Mouse (Mus musculus) ES-E14 (cell line): Measurements from ENCODE around the gene Ffar1. TPM values are rescaled to one million over a fixed set of nuclear protein-coding genes. Genes with fewer than 3 reads are reported as not detected.

ENCODE experiments used
- DNase-seq: peaks from one replicate; pipeline ENCODE4 v3.0.0-alpha.2; 2013; ENCODE audit warnings: low read depth, low spot score
- H3K27ac ChIP-seq: 2 replicates; pipeline ENCODE4 v1.5.1; 2012; ENCODE audit warnings: low read depth, mild to moderate bottlenecking, low read length, moderate library complexity, mixed read lengths; ENCODE audit not compliant: poor library complexity, insufficient read depth, severe bottlenecking
- H3K36me3 ChIP-seq: 2 replicates; pipeline ENCODE4 v1.6.1; 2012; ENCODE audit warnings: mild to moderate bottlenecking, low read length, moderate library complexity, mixed read lengths; ENCODE audit not compliant: control insufficient read depth, poor library complexity, insufficient read depth, severe bottlenecking
- H3K4me1 ChIP-seq, 2 experiments: fragments of 150-350 bp in 1 of 2; sonication (generic) in 1 of 2; 2 replicates each; pipeline ENCODE4 v1.6.1; 2012; ENCODE audit warnings: low read length in 2 of 2, mild to moderate bottlenecking in 1 of 2, mixed read lengths in 1 of 2; ENCODE audit not compliant: control insufficient read depth in 2 of 2, insufficient read depth in 2 of 2, poor library complexity in 1 of 2
- H3K4me3 ChIP-seq, 2 experiments: fragments of 150-350 bp in 1 of 2; sonication (generic) in 1 of 2; 2 replicates each; pipeline ENCODE4 v1.5.1; 2012; ENCODE audit warnings: low read length in 2 of 2, low read depth in 1 of 2, mild to moderate bottlenecking in 1 of 2, mixed read lengths in 1 of 2; ENCODE audit not compliant: insufficient read depth in 1 of 2, poor library complexity in 1 of 2, severe bottlenecking in 1 of 2
- H3K9ac ChIP-seq: 2 replicates; pipeline ENCODE4 v1.6.1; 2012; ENCODE audit warnings: low read depth, mild to moderate bottlenecking, low read length, mixed read lengths; ENCODE audit not compliant: poor library complexity, insufficient read depth, severe bottlenecking
- H3K9me3 ChIP-seq: fragments of 150-350 bp; sonication (generic); 2 replicates; pipeline ENCODE4 v1.6.1; 2012; ENCODE audit warnings: low read depth, mild to moderate bottlenecking, low read length; ENCODE audit not compliant: control insufficient read depth, insufficient read depth
- CHD2 ChIP-seq: IDR thresholded peaks from 2 replicates; pipeline ENCODE4 v1.6.1; 2014; ENCODE audit warnings: mild to moderate bottlenecking, low read depth, low read length, inconsistent platforms
- HCFC1 ChIP-seq: IDR thresholded peaks from 2 replicates; pipeline ENCODE4 v1.6.1; 2012; ENCODE audit warnings: low read length, inconsistent platforms, borderline replicate concordance; ENCODE audit not compliant: insufficient read depth
- MAFK ChIP-seq: IDR thresholded peaks from 2 replicates; pipeline ENCODE4 v1.6.1; 2014; ENCODE audit warnings: mild to moderate bottlenecking, low read depth, low read length, inconsistent platforms; ENCODE audit not compliant: insufficient read depth
- ZC3H11A ChIP-seq: IDR thresholded peaks from 2 replicates; pipeline ENCODE4 v1.6.1; 2012; ENCODE audit warnings: low read depth, mild to moderate bottlenecking, inconsistent platforms, low read length, borderline replicate concordance
- ZNF384 ChIP-seq: IDR thresholded peaks from 2 replicates; pipeline ENCODE4 v1.6.1; 2012; ENCODE audit warnings: low read depth, low read length, inconsistent platforms
- in situ Hi-C, 2 experiments: fragments of 600-800 bp; cut with MboI; formaldehyde crosslinking; loops; one replicate each; pipeline ENCODE4 v1.15.1; 2025; ENCODE audit warnings: low sequenced_read_pairs in 2 of 2, inconsistent platforms in 1 of 2; ENCODE audit not compliant: unreplicated experiment in 2 of 2
- total RNA-seq: library from RNA; depleted of rRNA; stranded (reverse); fragments of 300-350 nt; gene quantifications from 2 replicates; pipeline ENCODE4 v1.2.3, GENCODE M21; 2012

Gene Ffar1
- total RNA-seq, 1 experiment = 0.04 TPM

DNA sequence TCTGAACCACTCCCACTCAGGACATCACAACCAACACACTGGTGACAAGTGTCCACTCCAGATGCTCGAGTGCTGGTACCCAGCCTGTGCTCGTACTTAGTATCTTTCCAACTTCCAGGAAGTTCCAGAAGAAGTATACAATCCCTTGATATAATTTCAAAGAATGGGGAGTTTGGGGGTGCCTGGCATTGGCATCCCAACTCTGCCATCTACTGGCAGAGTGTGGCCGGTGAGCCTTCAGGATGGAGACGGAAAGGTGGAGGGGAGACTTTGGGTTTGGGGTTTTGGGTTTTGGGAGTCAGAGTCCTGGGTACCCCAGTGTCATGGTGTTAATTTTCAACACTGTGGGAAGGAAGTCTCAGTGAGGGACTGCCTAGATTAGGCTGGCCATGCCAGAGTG is 42.7 kb upstream of the Ffar1 start:
- no peaks in the 10 kb centered on the region; a peak in 1 of 4 replicates for H3K4me1 ChIP-seq
- TF ChIP-seq MAFK = no peak
- no peak overlapping the region for H3K4me3 ChIP-seq
- H3K36me3 ChIP-seq = no peaks in the 10 kb centered on the region
- in situ Hi-C loops = no loop called here
- no peak overlapping the region for H3K27ac ChIP-seq
- H3K9ac ChIP-seq = no peak overlapping the region
- H3K9me3 ChIP-seq = no peaks in the 10 kb centered on the region
- no peak for DNase-seq

GRCm38 (mm10) chr7:30895217-30895616 is 33.9 kb upstream of the Ffar1 start:
- no peak for DNase-seq
- Histone ChIP-seq H3K4me3 (no peak overlapping the region), H3K9me3 (no peaks in the 10 kb centered on the region), H3K4me1 (peaks cover 0 to 7% of the 10 kb centered on the region in 2 experiments; a peak in 1 of 4 replicates), H3K27ac (no peak overlapping the region), H3K9ac (no peak overlapping the region), H3K36me3 (no peaks in the 10 kb centered on the region)
- TF ChIP-seq ZC3H11A = no peak
- TF ChIP-seq ZNF384 = no peak
- TF ChIP-seq MAFK = no peak
- TF ChIP-seq CHD2 = no peak
- no peak for TF ChIP-seq HCFC1
- in situ Hi-C loops = no loop called here

DNA sequence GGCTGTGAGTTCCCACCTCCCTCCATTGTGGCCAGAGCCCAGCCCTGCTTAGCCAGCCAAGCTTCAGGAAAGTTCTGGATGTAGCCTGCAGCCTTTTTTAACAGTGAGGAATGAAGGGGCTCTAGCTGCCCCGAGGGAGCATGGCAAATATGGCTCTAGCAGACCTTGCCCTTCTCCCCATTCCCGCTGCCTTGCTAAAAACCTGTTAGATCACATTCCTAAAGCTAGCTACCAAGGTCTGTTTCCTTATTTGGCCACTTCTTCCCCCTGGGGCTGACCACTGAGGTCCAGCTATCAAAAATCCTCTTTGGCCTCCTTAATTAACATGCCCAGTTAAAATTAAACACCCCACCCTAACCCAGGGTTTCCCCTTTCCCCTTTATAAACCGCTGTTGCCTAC is 31.2 kb upstream of the Ffar1 start:
- in situ Hi-C loops = no loop called here
- H3K27ac ChIP-seq = no peak overlapping the region

DNA sequence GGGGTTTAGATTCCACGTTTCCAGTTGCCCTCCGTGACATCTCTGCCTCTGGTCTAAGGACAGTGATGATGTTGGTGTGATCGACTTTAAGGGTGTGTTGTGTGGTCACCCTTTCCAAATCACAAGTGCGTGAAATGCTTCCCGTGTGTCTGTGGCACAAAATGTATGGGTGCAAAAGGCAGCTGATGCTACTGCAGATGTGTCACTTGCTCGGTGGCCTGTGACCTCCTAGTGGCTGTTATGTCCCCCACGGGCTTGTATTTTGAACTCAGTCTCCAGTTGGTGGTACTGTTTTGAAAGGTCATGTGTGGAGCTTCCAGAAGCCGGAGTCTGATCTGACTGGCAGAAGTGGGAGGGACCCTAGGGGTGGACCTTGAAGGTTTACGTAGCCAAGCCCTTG is 30.4 kb upstream of the Ffar1 start:
- Histone ChIP-seq H3K9ac (no peak overlapping the region), H3K4me1 (peaks cover 0 to 7% of the 10 kb centered on the region in 2 experiments; a peak in 1 of 4 replicates), H3K27ac (no peak overlapping the region), H3K4me3 (no peak overlapping the region), H3K36me3 (no peaks in the 10 kb centered on the region), H3K9me3 (no peaks in the 10 kb centered on the region)
- TF ChIP-seq ZNF384 (no peak), MAFK (no peak), ZC3H11A (no peak), CHD2 (no peak), HCFC1 (no peak)
- DNase-seq = no peak
- in situ Hi-C loops = no loop called here

More for the DNA sequence above, 31.2 kb upstream of the Ffar1 start:
- H3K4me3 ChIP-seq = no peak overlapping the region
- no peak for DNase-seq
- no peaks in the 10 kb centered on the region for H3K36me3 ChIP-seq
- no peak overlapping the region for H3K9ac ChIP-seq
- H3K4me1 ChIP-seq = peaks cover 0 to 7% of the 10 kb centered on the region in 2 experiments; a peak in 1 of 4 replicates
- no peaks in the 10 kb centered on the region for H3K9me3 ChIP-seq
- no peak for TF ChIP-seq MAFK
- TF ChIP-seq CHD2 = no peak
- no peak for TF ChIP-seq ZNF384
- no peak for TF ChIP-seq ZC3H11A
- no peak for TF ChIP-seq HCFC1

DNA sequence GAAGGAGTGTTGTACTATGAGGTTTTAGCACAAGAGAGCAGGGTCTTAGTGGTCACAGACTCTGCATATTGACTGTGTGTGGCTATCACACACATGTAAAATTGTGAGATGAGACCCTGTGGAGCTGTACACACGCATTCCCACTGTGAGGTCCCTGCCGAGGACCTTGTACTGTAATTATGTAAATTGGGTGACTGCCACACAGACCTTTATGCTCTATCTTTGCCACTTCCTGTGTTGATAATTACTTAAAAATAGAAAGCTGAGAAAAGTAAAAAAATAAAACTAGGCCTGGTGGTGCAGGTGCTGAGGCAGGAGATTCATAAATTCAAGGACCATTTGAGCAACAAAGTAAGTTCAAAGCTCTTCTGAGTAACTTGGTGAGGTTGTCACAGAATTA is 29.3 kb upstream of the Ffar1 start:
- TF ChIP-seq ZC3H11A (no peak), MAFK (no peak)
- H3K4me3 ChIP-seq = no peak overlapping the region
- no peaks in the 10 kb centered on the region for H3K9me3 ChIP-seq
- H3K27ac ChIP-seq = no peak overlapping the region
- H3K4me1 ChIP-seq = peaks cover 0 to 7% of the 10 kb centered on the region in 2 experiments; a peak in 1 of 4 replicates
- H3K36me3 ChIP-seq = no peaks in the 10 kb centered on the region
- DNase-seq = no peak
- in situ Hi-C loops = no loop called here
- no peak overlapping the region for H3K9ac ChIP-seq
